Mouse (Mus musculus) telencephalon, adult 2 months (tissue): ENCODE data around the gene Man1a.

Experiments used
- DNase-seq: peaks from one replicate; pipeline ENCODE4 v3.0.0-alpha.2; 2011; ENCODE audit warnings: low read depth, low spot score

Gene Man1a

GRCm38 (mm10) chr10:53915719-53916118 lies 160.7 kb downstream of the Man1a start:
- no peak for DNase-seq

GRCm38 (mm10) chr10:53914974-53915609 lies 161.3 kb downstream of the Man1a start:
- no peak for DNase-seq

GRCm38 (mm10) chr10:53913546-53914312 lies 162.7 kb downstream of the Man1a start:
- DNase-seq = no peak

- no peak for DNase-seq
Observed at GRCm38 (mm10) chr10:53889512-53889911, 186.9 kb downstream of the Man1a start.

GRCm38 (mm10) chr10:53888382-53889110 lies 187.9 kb downstream of the Man1a start:
- DNase-seq = no peak

GRCm38 (mm10) chr10:53886475-53886874 lies 189.9 kb downstream of the Man1a start:
- no peak for DNase-seq

GRCm38 (mm10) chr10:53881310-53881709 lies 195.1 kb downstream of the Man1a start:
- DNase-seq = no peak

- no peak for DNase-seq
Observed at GRCm38 (mm10) chr10:53875896-53876295, 200.5 kb downstream of the Man1a start.

GRCm38 (mm10) chr10:53874191-53874590 lies 202.2 kb downstream of the Man1a start:
- DNase-seq = no peak

GRCm38 (mm10) chr10:53863486-53864357 lies 212.7 kb downstream of the Man1a start:
- DNase-seq = peak; percentile 69

GRCm38 (mm10) chr10:53859879-53860278 lies 216.5 kb downstream of the Man1a start:
- DNase-seq = no peak

GRCm38 (mm10) chr10:53859224-53859623 lies 217.2 kb downstream of the Man1a start:
- DNase-seq = no peak
